Mouse (Mus musculus) cerebellum, postnatal 4 days (tissue): ENCODE results near the gene Med29.

Experiments
- DNase-seq, 2 experiments: peaks; one replicate each; pipeline ENCODE4 v3.0.0; 2022; ENCODE audit warnings: low spot score in 2 of 2, mixed read lengths in 1 of 2

Med29 gene

GRCm38 (mm10) chr7:28354596-28354995 is 37.9 kb downstream of the Med29 start:
- no peak for DNase-seq

DNA sequence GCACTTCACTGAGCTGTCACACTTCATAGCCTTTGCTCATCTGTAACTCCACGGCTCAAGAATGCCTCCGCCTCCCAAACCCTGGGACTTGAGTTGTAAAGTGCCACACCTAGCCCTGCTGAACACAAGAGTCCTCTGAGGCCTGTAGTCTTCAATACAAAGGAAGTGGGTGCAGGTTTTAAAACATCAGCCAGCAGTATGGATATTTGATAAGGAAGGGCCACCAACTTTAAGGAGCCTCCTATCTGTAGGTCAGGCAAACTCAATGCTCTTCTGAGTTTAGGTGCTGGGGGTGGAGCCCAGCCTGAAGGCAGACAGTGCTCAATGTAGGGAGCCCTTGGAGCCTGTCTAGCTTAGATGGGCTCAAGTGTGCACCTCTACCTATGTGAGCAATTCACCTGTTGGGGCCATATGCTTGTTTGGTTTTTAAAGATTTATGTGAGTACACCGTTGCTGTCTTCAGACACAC is 38.4 kb downstream of the Med29 start:
- DNase-seq, result no peak

- DNase-seq, result no peak
Observed at GRCm38 (mm10) chr7:28353267-28353666, 39.2 kb downstream of the Med29 start.

- no peak for DNase-seq
Observed at GRCm38 (mm10) chr7:28351676-28352191, 40.8 kb downstream of the Med29 start.

GRCm38 (mm10) chr7:28350155-28350883 is 42.2 kb downstream of the Med29 start, which contains the start of gene Rps16:
Rps16 (plus strand) TSS chr7:28350652.
- DNase-seq, result peak; percentile 98 to 99

DNA sequence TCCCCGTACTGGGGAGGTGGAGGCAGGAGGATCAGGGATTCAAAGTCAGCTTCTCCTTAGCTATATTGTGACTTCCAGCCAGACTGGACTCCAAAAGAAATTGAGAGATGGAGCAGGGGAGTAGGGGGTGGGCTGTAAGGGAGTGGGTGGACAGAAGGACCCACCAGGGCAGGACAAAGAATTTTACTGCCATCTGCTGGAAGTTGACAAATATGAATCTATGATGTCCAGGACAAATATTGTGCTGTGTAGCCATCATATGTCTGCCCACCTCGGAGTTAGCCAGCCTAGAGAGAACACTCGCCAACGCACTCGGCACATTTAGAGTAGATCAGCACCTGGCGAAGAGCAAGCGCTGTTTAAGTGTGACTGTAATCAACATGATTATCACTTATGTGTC is 43.9 kb downstream of the Med29 start:
- no peak for DNase-seq

- DNase-seq, result no peak
Observed at GRCm38 (mm10) chr7:28347746-28348145, 44.8 kb downstream of the Med29 start.

GRCm38 (mm10) chr7:28344637-28345036 is 47.9 kb downstream of the Med29 start:
- DNase-seq, result peak in 1 of 2 experiments; percentile 66

DNA sequence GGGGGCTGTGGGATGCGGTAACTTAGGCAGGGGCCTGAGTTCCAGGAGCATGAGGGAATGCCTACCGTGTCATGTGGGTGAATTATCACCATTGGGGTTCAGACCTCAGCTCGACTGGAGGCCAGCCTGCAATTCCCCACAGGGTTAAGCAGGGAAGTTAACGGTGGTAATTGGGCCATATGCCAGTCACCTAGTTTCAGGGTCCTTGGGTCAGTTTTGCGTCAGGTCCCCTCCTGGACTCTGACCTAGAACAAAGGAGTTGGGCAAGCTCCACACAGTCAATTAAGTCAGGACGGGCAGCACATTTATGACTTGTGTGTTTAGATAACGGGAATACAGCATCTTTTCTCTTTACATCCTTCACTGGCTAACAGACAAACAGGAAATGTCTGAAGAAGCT is 51.1 kb downstream of the Med29 start:
- DNase-seq, result no peak

DNA sequence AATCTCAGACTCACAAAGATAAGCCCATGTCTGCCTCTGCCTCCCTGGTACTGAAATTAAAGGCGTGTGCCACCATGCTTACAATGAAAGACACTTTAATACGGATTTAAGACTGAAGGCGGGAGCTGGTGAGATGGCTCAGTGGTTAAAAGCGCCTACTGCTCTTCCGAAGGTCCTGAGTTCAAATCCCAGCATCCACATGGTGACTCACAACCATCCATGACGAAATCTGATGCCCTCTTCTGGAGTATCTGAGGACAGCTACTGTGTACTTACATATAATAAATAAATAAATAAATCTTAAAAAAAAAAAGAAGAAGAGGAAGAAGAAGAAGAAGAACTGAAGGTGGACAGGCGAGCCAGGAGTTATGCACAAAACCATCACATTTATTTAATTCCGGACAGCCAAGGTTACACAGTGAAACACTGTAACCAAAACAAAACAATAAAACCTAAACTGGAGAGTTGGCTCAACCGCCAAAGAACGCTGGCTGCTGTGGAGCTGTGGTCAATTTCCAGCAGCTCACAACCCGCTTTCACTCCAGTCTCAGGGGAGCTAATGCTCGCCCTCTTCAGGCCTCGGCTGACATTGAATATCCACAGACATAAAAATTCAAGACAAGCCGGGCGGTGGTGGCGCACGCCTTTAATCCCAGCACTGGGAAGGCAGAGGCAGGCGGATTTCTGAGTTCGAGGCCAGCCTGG is 53.1 kb downstream of the Med29 start:
- DNase-seq, result peak in 1 of 2 experiments; percentile 24

GRCm38 (mm10) chr7:28338108-28338998 is 54.2 kb downstream of the Med29 start, which contains the start of gene Supt5:
Supt5 (minus strand) TSS chr7:28338746.
- DNase-seq, result peak; percentile 91 to 95
